Mouse (Mus musculus) yolk sac, embryonic 10.5 days (tissue): ENCODE data around the gene Ppm1b.
"Not testable (repeated sequence)": the region's sequence is repeated elsewhere in the genome, so short reads cannot be mapped to it uniquely, and the experiment has no call there.

Experiments
- DNase-seq: peaks from one replicate; pipeline ENCODE4 v3.0.0-alpha.2; 2017; ENCODE audit warnings: low spot score

Ppm1b gene

DNA sequence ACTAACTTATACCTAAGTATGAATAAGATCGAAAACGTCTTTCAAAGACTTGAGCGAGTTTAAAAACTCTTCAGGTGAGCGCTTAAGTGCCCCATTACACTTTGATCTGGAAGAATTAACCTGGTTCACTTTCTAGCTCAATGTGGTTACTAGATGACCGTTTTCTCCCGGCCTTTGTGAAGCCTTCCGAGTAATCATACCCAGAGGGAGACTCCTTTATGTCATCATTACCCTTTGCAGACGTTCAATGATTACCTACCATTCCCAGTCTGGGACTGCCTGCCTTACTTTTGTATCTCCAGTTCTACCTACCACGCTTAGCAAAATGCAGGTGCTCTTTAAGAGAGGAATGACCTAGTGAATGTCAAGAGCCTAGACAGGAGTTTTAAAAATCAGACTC lies at the start of gene Ppm1b:
Ppm1b (plus strand) TSS at position 301 of the 400 bp plus-strand sequence.
- no peak for DNase-seq

DNA sequence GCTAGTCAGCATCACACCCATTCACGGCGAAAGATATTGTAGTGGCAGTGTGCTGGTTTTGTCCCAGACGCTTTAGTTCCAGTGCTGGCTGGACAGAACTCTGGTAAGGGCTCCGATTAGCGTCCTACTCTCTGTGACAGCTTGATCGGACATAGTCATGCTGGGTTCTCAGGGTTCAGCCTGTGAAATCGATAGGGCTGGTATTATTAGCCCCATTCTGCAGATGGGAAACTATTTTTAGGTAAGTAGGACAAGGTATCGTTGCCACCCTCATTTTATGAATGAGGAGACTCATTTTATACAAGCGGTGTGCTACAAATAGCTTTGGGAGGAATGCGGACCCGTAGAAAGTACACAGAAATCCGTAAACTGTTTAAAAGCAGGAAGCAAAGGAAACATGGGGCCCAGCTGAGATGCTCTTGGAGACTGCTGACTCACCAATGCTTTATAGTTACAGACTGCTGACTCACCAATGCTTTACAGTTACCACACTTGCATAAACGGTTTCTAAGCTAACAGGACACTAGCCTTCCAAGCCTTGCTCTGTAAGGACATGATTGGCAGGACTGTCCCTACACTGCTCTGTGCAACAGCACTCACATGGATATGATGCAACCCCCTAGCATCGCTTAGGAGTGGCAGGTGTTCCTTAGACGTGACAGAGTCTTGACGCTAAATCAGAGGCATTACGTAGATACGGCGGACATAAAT lies 34.7 kb upstream of the Ppm1b start:
- no peak for DNase-seq

DNA sequence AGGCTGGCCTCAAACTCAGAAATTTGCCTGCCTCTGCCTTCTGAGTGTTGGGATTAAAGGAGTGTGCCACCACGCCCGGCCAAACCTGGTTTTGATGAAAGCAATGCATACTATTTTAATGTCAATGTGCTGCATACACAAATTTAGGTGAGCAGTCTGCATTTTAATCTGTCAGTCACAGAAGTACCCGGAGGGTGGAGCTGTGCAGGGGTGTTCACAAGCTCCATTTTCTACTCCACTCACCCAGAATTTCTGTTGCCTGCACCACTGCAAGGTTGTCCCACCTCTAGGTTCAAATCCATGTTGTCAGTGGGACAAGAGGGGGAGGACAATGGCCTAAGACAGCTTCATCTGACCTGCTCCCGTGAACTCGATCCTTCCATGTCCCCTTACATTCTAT lies 31.8 kb upstream of the Ppm1b start:
- DNase-seq, result no peak

DNA sequence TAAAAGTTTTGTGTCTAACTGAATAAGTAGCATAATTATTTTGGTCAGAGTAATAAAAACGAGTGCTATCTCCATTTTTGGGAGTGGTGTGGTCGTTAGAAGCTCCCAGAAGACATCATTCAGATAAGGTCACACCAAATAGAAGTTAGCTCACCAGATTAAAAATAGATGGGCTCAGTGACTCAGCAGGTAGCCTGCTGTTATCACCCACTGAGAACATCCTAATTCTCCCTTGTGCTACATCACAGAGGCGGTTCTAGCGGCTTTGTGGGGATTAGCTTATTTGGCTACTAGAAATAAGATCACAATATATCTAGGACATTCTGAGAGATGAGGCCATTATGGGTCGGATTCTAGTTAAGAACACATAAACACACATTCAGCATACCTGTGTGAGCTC lies 30.3 kb upstream of the Ppm1b start:
- DNase-seq, result no peak

DNA sequence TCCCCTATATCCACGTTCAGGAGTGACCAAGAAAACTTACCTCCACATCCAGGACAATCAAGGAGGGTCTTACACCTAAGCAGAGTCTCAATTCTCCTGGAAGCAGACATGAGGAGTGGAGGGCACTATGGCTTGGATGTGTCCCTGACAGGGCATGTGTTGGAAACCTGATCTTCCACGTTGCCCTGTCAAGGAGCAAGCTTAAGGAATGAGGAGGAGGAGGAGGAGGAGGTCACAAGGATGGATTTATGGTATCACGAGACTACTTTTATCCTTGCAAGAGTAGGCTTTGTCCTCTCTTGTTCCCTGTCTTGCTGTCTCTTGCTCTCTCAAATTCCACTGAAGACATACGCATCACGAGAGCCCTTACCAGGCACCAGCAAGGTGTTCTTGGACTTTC lies 29.0 kb upstream of the Ppm1b start:
- no peak for DNase-seq

DNA sequence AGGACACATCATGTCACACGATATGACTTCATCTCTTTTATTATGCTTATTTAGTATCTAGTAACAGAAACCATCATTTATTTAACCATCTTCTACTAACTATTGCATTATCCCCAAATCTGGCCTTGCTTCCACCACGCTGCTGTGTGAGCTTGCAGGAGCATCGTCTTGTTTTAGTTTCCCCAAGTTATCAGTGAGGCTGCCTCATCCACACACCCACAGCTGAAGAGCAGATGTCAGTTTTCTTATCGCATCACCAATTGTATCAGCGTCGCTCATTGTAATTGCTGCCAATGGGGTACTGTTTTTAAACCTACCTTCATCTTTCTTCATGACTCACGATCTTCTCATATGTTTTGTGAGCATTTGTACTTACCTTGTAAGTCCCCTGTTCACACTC lies 23.6 kb upstream of the Ppm1b start:
- no peak for DNase-seq

DNA sequence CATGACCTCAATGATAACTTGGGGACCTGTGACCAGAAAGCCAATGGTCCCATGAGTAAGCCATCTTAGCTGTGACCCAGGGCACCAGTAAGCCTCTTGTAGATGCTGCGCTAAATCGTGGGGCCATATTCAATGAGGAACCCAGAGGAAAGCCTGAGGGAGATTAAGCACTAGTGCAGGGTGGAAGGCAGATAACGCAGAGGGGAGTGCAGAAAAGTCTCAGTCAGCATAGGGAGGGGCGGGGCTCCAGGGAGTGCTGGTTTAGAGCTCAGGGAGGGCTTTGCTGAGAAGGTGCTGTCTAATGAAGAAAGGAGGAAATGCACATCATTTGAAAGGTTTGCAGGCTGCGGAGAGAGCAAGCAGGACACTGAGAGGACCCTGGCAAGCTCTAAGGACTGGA lies 22.6 kb upstream of the Ppm1b start:
- peak; percentile 10 for DNase-seq

DNA sequence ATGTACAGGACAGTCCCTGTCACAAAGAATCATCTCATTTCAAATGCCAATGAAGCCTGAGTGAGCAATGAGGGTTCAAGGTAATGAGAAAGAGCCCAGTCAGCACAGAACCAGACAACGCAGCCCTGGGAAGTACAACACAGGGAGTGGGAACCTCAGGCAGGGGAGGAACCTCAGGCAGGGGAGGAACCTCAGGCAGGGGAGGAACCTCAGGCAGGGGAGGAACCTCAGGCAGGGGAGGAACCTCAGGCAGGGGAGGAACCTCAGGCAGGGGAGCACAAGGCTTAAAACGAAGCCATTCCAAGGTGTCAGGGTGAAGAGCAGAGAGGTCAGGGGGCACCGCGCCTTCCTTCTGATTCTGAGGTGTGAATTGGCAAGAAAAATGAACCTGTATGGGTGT lies 20.9 kb upstream of the Ppm1b start:
- not testable (repeated sequence) for DNase-seq

DNA sequence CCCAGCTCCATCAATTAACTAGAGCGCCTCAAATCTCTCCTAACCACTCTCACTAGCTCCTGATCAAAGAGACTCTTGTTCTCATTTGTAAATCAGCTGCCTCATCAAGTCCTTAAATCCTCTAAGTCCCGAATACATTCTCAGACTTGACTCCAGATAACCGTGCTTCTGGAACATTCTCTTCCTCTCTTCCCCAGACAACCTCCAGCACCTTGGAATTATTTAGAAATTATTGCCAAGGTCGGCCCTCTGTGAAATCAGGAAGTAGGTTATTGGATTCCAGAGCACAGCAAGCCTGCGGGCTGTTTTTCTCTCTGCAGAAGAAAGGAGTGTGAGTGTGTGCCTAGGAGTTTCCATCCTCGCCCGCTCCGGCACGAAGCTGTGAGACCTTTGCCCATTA lies 20.2 kb upstream of the Ppm1b start:
- DNase-seq, result no peak

DNA sequence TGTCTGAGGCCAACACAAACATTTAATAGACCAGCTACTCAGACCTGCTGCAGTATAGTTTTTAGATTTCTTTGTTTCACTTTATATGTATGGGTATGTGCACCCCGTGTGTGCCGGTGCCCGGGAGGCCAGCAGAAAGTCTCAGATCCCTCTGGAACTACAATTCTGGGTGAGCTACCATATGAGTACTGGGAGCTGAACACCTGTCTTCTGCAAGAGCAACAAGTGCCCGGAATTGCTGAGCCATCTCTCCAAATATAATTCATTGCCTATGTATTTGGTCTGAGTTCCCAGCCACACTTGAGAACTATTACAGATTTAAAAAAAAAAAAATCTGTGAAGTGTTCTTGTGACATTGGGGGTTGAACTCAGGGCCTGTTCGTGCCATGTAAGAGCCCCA lies 19.7 kb upstream of the Ppm1b start:
- DNase-seq, result no peak

DNA sequence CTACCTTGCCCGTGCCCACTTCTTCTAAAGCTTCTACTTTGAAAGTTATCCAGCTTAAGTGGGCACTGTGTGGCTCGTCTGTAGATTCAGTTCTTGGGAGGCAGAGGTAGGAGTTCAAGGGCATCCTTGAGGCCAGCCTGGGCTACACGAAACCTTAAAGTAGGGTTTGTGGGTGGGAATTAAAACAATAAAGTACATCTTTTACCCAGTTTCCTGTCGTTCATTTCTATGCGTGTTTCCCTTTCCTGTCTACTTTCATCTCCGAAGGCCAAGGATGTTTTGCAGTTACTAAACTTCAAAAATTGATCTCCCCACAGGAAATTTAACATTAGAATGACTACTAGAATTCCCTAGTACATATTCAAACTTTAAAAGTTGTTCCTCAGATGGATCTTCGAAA lies 19.3 kb upstream of the Ppm1b start:
- no peak for DNase-seq

DNA sequence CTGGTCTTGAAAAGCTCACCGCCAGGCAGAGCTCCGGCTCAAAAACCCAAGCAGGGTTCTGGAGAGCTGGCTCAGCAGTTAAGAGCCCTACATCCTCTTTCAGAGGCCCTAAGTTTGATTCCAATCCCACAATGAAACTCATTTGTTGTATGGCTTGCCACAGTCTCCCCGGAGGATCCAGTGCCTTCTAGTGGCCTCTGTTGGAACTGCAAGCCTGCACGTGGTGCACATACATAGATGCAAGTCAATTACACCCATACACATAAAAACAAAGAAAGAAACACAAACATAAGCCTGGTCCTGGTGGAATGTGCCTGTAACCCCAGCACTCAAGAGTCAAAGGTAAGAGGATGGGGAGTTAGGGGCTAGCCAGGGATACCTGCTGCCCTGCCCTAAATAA lies 18.3 kb upstream of the Ppm1b start:
- no peak for DNase-seq

DNA sequence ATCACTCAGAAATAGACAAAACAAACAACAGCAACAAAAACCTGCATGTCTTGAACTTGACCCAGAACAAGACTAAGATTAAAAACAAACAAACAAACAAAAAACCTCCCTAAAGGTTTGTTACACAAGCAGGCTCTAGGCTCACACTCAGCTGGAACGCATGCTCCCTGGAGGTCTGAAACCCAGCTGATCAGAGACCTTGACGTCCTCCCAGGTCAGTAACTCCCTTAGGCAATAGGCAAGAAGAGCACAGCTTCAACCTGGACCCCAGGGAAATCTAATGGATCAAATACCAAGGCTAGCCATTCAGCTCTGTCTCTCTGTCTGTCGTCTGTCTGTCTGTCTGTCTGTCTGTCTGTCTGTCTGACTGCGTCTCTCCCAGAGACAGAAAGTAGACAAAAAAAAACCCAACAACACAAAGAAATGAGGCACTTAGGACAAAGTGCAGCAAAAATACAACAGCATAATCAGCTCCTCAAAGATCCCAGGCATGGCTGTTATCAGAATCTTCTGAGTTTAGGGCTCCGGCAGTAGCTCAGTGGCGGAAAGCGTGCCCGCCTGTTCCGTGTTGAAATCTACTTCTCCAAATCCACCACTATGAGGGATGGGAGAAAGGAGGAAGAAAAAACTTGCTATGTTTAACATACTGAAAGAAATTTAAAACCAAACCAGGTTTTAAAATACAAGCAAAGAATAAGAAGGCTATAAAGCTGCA lies 16.4 kb upstream of the Ppm1b start:
- no peak for DNase-seq

DNA sequence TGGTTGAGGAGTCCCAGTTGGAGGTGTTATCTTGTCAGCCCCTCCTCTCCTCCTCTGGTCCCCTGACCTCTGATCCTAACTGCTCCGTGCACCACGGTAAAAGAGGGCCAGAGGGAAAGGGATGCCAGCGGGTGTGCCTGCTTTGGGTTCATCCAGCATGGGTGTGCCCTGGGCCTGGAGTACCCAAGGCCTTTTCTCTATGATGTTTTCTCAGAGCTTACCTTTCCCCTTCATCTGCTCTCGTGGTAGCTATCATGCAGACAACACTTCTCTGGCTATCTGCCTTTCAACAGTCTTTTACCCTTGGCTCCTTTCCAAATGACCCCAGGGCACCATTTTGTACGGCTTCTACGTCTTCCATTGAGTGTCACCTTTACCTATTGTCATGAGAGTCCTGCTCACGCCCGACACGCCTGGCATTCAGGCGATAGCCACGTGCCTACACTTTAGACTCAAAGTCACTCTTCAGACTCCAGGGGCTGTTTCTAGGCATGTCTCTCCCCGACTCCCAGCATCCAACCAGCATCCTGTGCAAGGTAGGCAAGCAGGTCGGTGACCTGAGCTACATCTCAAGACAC lies 15.2 kb upstream of the Ppm1b start:
- no peak for DNase-seq

DNA sequence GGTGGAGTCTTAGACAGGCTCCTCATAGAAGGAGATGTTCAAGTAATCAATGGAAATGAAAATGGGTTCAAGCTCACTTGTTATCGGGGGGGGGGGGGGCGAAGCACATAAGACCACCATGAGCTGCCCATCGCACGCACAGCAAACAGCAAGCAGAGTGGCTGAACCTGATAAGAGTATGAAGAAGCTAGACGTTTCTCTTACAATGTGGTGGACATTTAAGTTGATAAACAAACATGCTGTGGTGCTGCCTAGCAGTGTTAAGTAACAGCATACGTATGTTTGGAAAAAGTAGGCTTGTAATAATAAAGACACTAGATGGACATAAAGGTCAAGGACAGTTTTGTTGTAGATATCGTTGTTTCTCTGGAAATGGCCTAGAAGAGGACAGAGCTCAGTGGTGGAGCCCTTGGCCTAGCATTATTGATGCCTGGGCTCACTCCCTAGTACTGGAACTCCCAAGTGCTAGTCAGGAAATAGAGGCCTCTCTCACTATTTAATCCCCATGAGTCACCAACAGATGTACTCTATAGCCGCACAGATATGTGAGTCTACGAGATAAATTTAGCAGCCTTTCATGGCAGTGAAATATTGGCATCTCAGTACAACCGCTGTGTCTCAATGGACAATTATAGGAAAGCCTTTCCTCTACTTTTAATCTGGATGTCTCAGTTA lies 14.0 kb upstream of the Ppm1b start:
- no peak for DNase-seq

DNA sequence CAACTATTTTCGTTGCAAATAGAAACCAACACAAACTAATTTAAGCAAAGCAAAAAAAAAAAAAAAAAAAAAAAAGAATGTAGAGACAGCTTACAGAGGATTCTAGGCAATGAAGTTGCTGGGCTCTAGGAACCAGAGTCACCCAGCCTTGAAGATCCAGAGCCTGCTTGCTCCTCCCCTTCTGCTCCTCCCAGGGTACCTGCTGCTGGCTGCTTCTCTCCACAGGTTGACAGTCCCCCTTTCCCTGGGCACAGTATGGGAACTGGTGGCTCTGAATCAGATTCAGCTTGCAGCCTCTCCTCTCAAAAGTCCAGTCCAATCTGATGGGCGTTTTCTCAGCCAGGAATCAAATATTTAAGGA lies 13.5 kb upstream of the Ppm1b start:
- no peak for DNase-seq

DNA sequence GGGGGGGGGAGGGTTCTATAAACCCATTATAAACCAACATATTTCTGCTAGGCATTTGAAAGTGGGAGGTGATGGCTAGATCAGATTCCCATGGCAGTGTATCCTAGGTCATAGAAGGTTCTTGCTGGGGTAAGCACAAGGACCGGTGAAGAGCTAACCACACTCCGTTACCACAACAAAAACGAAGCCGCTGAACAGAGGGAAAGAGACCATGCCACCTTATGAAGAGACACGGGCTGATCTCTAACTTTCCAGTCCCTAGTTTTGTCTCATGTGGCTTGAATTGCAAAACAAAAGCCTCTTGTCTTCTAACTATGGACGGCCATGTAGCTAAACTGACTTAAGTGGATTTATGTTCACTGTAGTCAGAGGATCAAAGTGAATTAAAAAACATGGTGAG lies 12.2 kb upstream of the Ppm1b start:
- no peak for DNase-seq

DNA sequence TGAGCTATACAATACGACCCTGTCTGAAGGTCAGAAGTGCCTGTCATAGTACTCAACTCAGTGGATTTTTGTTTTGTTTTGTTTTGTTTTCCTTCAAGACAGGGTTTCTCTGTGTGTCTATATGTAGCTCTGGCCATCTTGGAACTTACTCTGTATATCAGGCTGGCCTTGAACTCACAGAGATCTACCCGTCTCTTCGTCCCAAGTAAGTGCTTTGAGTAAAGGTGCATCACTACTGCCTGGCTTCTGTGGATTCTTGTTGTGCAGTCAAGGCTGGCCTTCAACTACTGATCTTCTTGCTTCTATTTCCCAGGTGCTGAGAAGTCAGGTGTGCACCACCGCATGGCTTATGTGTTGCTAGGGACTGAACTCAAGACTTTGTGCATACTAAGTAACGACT lies 4.0 kb upstream of the Ppm1b start:
- DNase-seq, result no peak

DNA sequence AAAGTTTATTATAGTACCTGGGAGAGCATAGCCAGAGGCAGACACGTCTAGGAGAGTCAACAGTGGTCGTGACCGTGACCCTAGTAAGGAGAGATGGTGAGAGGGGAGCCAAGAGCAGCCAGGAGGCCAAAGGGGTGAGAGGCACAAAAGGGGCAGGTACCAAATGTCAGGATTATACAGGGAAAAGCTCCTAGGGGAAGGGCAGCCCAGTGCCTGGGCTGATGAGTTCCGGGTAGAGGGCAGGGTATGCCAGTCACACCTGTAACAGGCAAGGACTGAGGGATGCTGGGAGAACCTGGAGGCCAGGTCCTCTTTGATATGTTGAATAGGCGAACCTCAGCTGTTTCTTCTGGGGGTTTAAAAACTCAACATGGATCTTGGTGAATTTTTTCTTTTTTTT lies 2.8 kb upstream of the Ppm1b start:
- no peak for DNase-seq

DNA sequence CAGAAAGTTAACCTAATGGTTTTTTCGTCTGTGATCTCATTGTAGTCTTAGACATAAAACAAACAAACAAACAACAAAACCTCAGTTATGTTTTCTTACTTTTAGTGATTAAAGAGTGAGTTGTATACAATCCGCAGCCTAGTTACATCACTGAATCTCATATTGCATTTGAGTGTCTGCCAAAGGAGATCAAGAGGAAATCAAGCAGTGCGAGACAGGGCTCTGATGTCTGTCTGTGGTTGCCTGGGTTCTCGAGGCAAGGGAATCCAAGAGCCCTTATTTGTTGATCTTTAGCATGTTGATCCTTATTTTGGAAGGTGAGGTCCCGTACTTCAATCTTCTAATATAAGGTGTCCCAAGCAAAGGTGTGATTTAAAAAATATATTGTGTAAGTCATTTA lies 1.7 kb upstream of the Ppm1b start:
- DNase-seq, result no peak

DNA sequence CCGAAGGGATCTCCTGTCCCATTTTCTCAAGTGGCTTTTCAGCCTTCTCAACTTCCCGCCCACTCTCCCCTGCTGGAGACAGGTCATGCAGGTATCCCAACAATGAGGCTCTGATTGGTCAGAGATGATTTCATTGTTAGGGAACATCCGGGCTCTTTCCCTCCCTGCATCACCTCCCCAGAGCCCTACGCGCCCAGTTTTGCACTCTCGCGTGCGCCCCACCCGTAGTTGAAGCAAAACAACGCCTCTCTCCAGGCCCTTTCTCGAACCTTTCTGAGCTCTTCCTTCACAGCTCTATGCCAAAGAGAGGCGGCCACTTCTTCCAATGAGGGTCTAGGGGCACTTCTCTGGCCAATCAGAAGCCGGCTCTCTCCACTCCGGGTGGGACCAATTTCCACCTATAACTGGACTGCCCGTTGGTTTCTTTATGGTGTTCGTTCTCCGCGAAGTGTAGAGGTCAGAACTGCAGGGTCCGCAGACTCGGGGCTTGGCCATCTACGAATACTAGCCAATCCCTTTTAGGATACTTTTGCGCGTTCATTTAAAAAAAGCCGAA lies 468 bp downstream of the Ppm1b start:
- peak; percentile 97 for DNase-seq

DNA sequence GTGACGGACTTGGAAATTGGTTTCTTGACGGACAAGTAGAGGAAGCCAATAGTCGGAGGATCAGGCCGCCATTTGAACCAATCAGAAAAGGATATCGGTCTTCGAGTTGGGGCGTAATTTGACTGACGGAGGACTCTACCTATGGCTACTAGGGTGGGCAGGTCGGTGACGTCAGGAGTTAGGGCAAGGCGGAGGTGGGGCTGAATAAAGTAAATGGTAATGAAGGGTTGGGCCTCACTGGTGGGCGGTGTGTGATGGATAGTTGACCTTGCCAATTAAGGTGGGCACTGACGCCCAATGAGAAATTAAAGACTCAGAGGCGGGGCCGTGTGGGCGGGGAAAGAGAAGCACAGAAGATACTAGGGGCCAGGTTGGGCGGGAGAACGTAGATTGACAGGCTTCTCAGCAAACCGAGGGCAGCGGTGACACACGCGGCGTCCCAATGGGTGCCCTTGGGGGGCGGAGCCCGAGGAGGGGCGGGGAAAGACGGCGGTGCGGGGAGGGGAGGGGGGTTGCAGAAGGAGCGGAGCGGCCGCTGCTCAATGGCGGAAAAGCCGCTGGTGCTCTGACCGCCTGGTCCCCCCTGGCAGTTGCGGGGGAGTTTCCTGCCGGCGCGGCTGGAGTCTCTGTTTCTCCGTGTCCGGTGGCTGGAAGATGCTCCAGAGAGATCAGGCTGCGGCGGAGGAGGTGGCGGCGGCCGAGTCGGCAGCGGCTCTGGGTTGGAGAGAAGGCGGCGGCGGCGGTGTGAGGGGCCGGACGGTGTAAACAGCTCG lies 1.1 kb downstream of the Ppm1b start:
- peak; percentile 100 for DNase-seq
